Mouse (Mus musculus) lung, postnatal 0 days (tissue): Measurements from ENCODE around the gene Rpl3.

Experiments
- CTCF ChIP-seq: IDR thresholded peaks from 2 replicates; pipeline ENCODE4 v1.5.1; 2016; ENCODE audit warnings: antibody characterized with exemption, mild to moderate bottlenecking
- EP300 ChIP-seq: IDR thresholded peaks from 2 replicates; pipeline ENCODE4 v1.6.1; 2016; ENCODE audit warnings: antibody characterized with exemption, mild to moderate bottlenecking, control low read depth

DNA sequence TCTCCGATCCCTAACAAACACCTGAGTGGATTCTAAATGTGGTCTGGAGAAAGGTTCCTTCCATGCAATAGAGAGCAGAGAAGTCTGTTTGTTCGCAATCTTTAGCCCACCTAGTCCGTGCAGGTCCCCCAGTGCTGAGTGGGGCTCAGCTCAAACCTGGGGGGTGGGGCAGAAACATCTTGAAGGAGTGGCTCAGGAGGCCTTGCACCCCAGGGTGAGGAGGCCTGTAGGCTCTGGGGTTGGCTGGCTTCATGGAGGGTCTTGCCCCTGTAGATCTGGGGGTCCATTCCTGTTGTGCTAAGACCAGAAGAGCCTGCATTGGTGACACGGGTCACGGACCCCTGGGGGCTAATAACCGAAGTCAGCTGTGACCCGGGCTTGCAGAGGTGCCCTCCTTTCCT, 373 bp upstream of the Rpl3 start:
- TF ChIP-seq CTCF: no peak
- TF ChIP-seq EP300: no peak
